Mouse (Mus musculus): ENCODE data around the gene Phc1.

- no peak for TF ChIP-seq POLR2A (IDR thresholded peaks at IDR 0.05; ENCODE audit: borderline replicate concordance, insufficient read depth, low read length)
- no peak for TF ChIP-seq CTCF (IDR thresholded peaks at IDR 0.05; ENCODE audit: borderline replicate concordance, insufficient read depth, low read depth, low read length)
These were observed 56.9 kb downstream of the Phc1 start for GRCm38 (mm10) chr6:122283429-122283828.

All from cerebellum, adult 2 months (tissue).